Mouse (Mus musculus) Patski (cell line): ENCODE results near the gene Shq1. TPM values are rescaled to one million over a fixed set of nuclear protein-coding genes. Genes with fewer than 3 reads are reported as not detected.

Source experiments
- ATAC-seq: fragments of 100-300 bp; one replicate; pipeline ENCODE4 v1.8.0; 2021
- CTCF ChIA-PET: fragments of 350-600 bp; sonication (Branson Sonifier 250); formaldehyde crosslinking; loops from one replicate; lab custom pipeline; 2022; ENCODE audit warnings: inconsistent platforms; lab: Charles Lee
- POLR2A ChIA-PET: fragments of 350-600 bp; sonication (Branson Sonifier 250); formaldehyde crosslinking; loops from one replicate; lab custom pipeline; 2022; ENCODE audit warnings: antibody characterized with exemption, inconsistent platforms; lab: Charles Lee
- DNase-seq: peaks from one replicate; pipeline ENCODE4 v3.0.0-alpha.2; 2011; ENCODE audit warnings: low read depth, low spot score
- H3K27me3 ChIP-seq: fragments of 371-371 bp; one replicate; pipeline ENCODE4 v1.5.1; 2021
- CTCF ChIP-seq: fragments of 100-300 bp; IDR thresholded peaks from one replicate; pipeline ENCODE4 v1.5.1; 2021
- in situ Hi-C: fragments of 300-500 bp; cut with MboI; formaldehyde crosslinking; loops from 3 replicates; pipeline ENCODE4 v1.11.1; 2018; ENCODE audit warnings: low pct_unique_long_range_greater_than_20kb, mixed read lengths
- polyA plus RNA-seq: library from polyadenylated mRNA; unstranded; gene quantifications from one replicate; pipeline ENCODE4 v1.2.3, GENCODE M21; 2021

Gene Shq1
- polyA plus RNA-seq, 1 experiment from 2014 or later: 14.4 TPM

DNA sequence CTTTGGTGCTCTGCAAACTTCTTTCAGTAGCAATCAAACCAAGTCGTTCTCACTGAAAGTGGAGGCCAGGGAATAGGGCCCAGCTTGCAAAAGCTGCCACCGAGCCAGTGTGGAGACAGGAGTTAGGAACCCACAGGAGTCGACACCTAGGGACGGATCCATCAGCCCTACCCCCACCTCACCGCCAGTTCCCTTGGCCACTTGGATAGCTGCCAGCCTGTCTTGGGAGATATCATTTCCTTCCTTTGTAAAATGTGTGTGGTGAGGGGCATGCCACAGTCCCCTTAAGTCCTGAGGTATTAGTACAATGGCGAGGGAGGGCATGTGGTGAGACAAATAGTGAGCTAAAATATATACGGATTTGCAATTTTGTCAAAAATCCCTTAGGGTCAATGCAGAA, 142.4 kb downstream of the Shq1 start:
- ChIA-PET CTCF (interaction anchor here (1.0 kb wide), 1 partner anchor 9 kb away, joined by 3 read pairs; no protein-coding TSS in a partner anchor), POLR2A (no interaction called here)
- no peaks in the 10 kb centered on the region for H3K27me3 ChIP-seq
- in situ Hi-C loops: loop anchor here (5.0 kb wide), 1 partner anchor 396 kb away; no protein-coding TSS in a partner anchor
- no peak for TF ChIP-seq CTCF
- no peak for ATAC-seq
- DNase-seq: no peak

DNA sequence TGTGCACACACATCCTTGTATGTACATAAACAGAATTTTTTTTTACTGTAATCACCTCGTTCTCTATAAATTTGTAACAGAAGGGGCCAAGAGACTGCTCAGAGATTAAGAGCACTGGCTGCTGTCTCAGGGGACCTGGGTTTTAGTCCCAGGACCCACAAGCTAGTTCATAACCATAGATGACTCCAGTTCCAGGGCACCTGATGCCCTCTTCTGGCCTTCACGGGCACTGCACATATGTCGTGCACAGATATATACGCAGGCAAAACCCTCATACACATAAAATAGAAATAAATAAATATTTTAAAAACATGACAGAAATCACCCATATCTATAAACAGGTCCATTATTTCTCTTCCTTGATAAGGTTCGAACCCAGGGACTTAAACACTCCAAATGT, 143.0 kb downstream of the Shq1 start:
- H3K27me3 ChIP-seq: no peaks in the 10 kb centered on the region
- in situ Hi-C loops: loop anchor here (5.0 kb wide), 1 partner anchor 396 kb away; no protein-coding TSS in a partner anchor
- POLR2A ChIA-PET: no interaction called here
- ATAC-seq: peak; percentile 14
- TF ChIP-seq CTCF: peak; percentile 84
- DNase-seq: no peak
- CTCF ChIA-PET: interaction anchor here (1.0 kb wide), 1 partner anchor 9 kb away, joined by 3 read pairs; no protein-coding TSS in a partner anchor

DNA sequence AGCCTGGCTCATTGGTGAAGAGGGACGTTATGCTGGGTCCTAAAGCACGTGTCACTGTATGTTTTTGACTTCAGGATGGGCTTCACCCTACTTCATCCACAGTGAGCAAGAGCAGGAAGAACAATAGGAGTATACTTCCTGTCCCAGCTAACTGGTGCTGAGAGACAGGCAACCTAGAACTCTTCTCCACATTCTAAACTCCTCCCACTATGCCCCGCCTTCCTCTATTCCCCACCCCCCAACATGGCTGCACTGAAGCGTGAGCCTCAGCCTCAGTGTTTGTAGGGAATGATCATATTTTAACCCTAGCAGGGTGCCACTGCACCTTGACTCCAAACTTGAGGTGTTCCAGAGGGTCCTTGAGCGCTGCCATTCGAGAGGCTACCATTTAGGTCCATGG, 143.8 kb downstream of the Shq1 start:
- in situ Hi-C loops: loop anchor here (5.0 kb wide), 1 partner anchor 395 kb away; no protein-coding TSS in a partner anchor
- H3K27me3 ChIP-seq: no peaks in the 10 kb centered on the region
- ChIA-PET POLR2A (no interaction called here), CTCF (no interaction called here)
- no peak for TF ChIP-seq CTCF
- no peak for ATAC-seq
- DNase-seq: no peak

DNA sequence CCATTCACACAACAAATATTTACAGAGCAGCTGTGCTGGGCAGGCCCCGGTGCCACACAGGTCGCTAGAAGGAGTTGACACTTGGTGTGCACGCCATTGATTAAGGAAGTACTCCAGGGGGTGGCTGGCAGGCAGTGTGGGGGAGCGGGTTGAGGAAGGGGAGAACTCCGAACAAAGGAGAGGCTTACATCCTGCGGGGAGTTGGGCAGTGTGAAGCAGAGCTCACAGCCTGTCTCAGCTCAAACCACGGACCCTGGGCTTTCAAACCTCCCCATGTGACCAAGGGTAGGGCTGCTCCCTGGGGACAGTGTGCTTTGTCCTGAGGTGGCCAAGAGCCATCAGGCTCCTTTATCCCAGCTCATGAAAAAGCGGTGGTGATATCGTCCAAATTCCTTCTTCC, 144.9 kb downstream of the Shq1 start:
- no peak for ATAC-seq
- no peak for DNase-seq
- CTCF ChIA-PET: interaction anchor here (1.7 kb wide), 1 partner anchor 722 kb away, joined by 4 read pairs; no protein-coding TSS in a partner anchor
- H3K27me3 ChIP-seq: no peaks in the 10 kb centered on the region
- no peak for TF ChIP-seq CTCF
- in situ Hi-C loops: loop anchor here (5.0 kb wide), 1 partner anchor 394 kb away; no protein-coding TSS in a partner anchor
- POLR2A ChIA-PET: no interaction called here

- in situ Hi-C loops: loop anchor here (5.0 kb wide), 1 partner anchor 393 kb away; no protein-coding TSS in a partner anchor
- CTCF ChIA-PET: interaction anchor here (1.7 kb wide), 1 partner anchor 721 kb away, joined by 4 read pairs; no protein-coding TSS in a partner anchor
- no peak for TF ChIP-seq CTCF
- ATAC-seq (no peak), DNase-seq (no peak)
- no peaks in the 10 kb centered on the region for H3K27me3 ChIP-seq
- POLR2A ChIA-PET: no interaction called here
Observed at GRCm38 (mm10) chr6:100525496-100525895, 145.5 kb downstream of the Shq1 start.

- no peak for ATAC-seq
- H3K27me3 ChIP-seq: peaks cover 13% of the 10 kb centered on the region
Observed at GRCm38 (mm10) chr6:100522495-100522894, 148.5 kb downstream of the Shq1 start.

DNA sequence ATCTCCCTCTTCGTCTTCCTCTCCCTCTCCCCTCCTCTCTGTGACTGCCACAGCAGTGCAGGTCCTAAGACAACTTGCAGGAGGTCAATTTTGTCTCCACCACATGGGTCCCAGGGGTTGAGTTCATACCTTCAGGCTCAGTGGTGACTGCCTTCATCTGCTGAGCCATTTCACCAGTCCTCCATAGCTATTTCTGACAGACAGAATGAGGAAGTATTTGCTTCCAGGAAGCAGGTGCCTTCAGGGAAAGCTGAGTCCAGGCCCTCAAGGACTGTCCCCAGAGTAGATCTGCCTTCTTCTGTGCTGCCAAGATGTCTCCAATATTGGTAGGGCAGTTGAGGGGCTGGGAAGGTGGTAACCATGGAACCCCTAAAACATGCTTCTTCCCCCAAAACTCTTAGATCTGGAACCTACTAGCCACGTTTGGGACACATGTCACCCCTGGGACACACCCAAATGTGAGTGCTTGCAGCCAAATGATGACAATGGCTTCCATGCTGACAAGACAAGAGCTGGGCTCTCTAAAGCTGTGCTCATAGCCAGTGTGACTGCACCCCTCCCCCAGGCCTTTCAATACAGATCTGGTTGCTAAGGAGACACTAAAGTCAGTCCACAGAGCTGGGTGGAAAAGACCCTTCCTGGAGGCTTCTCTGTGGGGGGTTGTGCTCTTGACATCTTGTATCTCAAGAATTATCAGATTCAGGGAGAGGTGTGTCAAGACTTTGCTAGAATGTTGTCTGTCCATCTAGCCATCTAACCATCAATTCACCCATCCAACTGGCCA, 149.2 kb downstream of the Shq1 start:
- no peak for TF ChIP-seq CTCF
- no peak for DNase-seq
- peaks cover 17% of the 10 kb centered on the region for H3K27me3 ChIP-seq
- ATAC-seq: no peak
- POLR2A ChIA-PET: no interaction called here
- CTCF ChIA-PET: no interaction called here
- in situ Hi-C loops: loop anchor here (25.0 kb wide), 1 partner anchor 235 kb away; the partner anchor contains the start of gene Rybp

More at GRCm38 (mm10) chr6:100522495-100522894, 148.5 kb downstream of the Shq1 start:
- TF ChIP-seq CTCF: no peak
- in situ Hi-C loops: loop anchor here (25.0 kb wide), 1 partner anchor 235 kb away; the partner anchor contains the start of gene Rybp
- ChIA-PET CTCF (no interaction called here), POLR2A (interaction anchor here (0.6 kb wide), 1 partner anchor 108 kb away, joined by 3 read pairs; no protein-coding TSS in a partner anchor)
- no peak for DNase-seq

GRCm38 (mm10) chr6:100520558-100521099, 150.3 kb downstream of the Shq1 start:
- CTCF ChIA-PET: no interaction called here
- peaks cover 20% of the 10 kb centered on the region for H3K27me3 ChIP-seq

GRCm38 (mm10) chr6:100519837-100520236, 151.1 kb downstream of the Shq1 start:
- no peak for TF ChIP-seq CTCF
- CTCF ChIA-PET: interaction anchor here (1.3 kb wide), 1 partner anchor 8 kb away, joined by 3 read pairs; no protein-coding TSS in a partner anchor
- in situ Hi-C loops: loop anchor here (25.0 kb wide), 1 partner anchor 233 kb away; the partner anchor contains the start of gene Rybp
- POLR2A ChIA-PET: interaction anchor here (0.6 kb wide), 3 partner anchors 163 to 603 kb away, joined by 4 to 5 read pairs (median 4); no protein-coding TSS in a partner anchor
- H3K27me3 ChIP-seq: peaks cover 20% of the 10 kb centered on the region
- ATAC-seq: no peak
- DNase-seq: no peak

More at GRCm38 (mm10) chr6:100520558-100521099, 150.3 kb downstream of the Shq1 start:
- ATAC-seq (no peak), DNase-seq (no peak)
- in situ Hi-C loops: loop anchor here (25.0 kb wide), 1 partner anchor 233 kb away; the partner anchor contains the start of gene Rybp
- TF ChIP-seq CTCF: no peak
- POLR2A ChIA-PET: interaction anchor here (0.6 kb wide), 3 partner anchors 164 to 603 kb away, joined by 4 to 5 read pairs (median 4); no protein-coding TSS in a partner anchor

Other genes with a start within 250 kb of the Shq1 start
- gene Gxylt2, start 33.6 kb upstream of the Shq1 start, polyA plus RNA-seq: 96.2 TPM
- gene Ppp4r2, start 162.5 kb upstream of the Shq1 start, polyA plus RNA-seq: 119 TPM